Mouse (Mus musculus) forebrain, embryonic 10.5 days (tissue): Measurements from ENCODE around the gene Fbln5. TPM values are rescaled to one million over a fixed set of nuclear protein-coding genes. Genes with fewer than 3 reads are reported as not detected.

ENCODE experiments used
- DNase-seq: peaks from one replicate; pipeline ENCODE4 v3.0.0-alpha.2; 2017; ENCODE audit warnings: low spot score; ENCODE audit errors: extremely low spot score
- H3K27ac ChIP-seq: fragments of 300-500 bp; sonication (generic); 2 replicates; pipeline ENCODE4 v1.5.1; 2016; ENCODE audit warnings: mild to moderate bottlenecking
- H3K27me3 ChIP-seq: fragments of 300-500 bp; sonication (generic); 2 replicates; pipeline ENCODE4 v1.6.1; 2016; ENCODE audit warnings: mild to moderate bottlenecking; ENCODE audit not compliant: poor library complexity, severe bottlenecking
- H3K36me3 ChIP-seq: fragments of 300-500 bp; sonication (generic); replicated peaks from 2 replicates; pipeline ENCODE4 v1.6.1; 2016; ENCODE audit warnings: mild to moderate bottlenecking, moderate library complexity
- H3K4me1 ChIP-seq: fragments of 300-500 bp; sonication (generic); 2 replicates; pipeline ENCODE4 v1.6.1; 2016
- H3K4me3 ChIP-seq: fragments of 300-500 bp; sonication (generic); 2 replicates; pipeline ENCODE4 v1.5.1; 2016; ENCODE audit warnings: mild to moderate bottlenecking, moderate library complexity
- H3K9me3 ChIP-seq: fragments of 300-500 bp; sonication (generic); 2 replicates; pipeline ENCODE4 v1.6.1; 2016; ENCODE audit warnings: mild to moderate bottlenecking, moderate library complexity
- WGBS: fragments of 180-500 bp; shearing (Covaris S2); methylation state at CpG from one replicate; pipeline ENCODE4 v1.1.7; 2016; 5-methylcytosine and 5-hydroxymethylcytosine counted together
- polyA plus RNA-seq: library from polyadenylated mRNA; unstranded; fragments of >200 nt; fragmentation: Nextera tagmentation; extraction: Ambion mirVana; gene quantifications from 2 replicates; pipeline ENCODE4 v1.2.1, GENCODE M21; 2016

The Fbln5 gene
- polyA plus RNA-seq, 1 experiment from 2014 or later = 10.4 TPM

- H3K9me3 ChIP-seq = no peaks in the 10 kb centered on the region
- H3K4me1 ChIP-seq = peaks cover 13% of the 10 kb centered on the region
- no peaks in the 10 kb centered on the region for H3K36me3 ChIP-seq
- 4% methylated on average over 9 of the region's 9 CpGs for WGBS
- H3K27ac ChIP-seq = peak overlapping the region; percentile 60; the same call in 1 of the 2 replicates
- H3K4me3 ChIP-seq = peak overlapping the region; percentile 81
- DNase-seq = no peak
- H3K27me3 ChIP-seq = peaks cover 39% of the 10 kb centered on the region
Measured at GRCm38 (mm10) chr12:101718755-101719150, 100.1 kb downstream of the Fbln5 start.

GRCm38 (mm10) chr12:101718054-101718754 is 100.7 kb downstream of the Fbln5 start, which contains the start of gene Tc2n:
TSS of gene Tc2n (minus strand) at chr12:101718523.
- H3K4me1 ChIP-seq = peaks cover 13% of the 10 kb centered on the region
- under 1% methylated on average over 75 of the region's 75 CpGs for WGBS
- H3K9me3 ChIP-seq = no peaks in the 10 kb centered on the region
- H3K4me3 ChIP-seq = peak within 1 kb of the TSS; percentile 81
- peak within 1 kb of the TSS; percentile 60; the same call in 1 of the 2 replicates for H3K27ac ChIP-seq
- DNase-seq = peak; percentile 82
- no peaks in the 10 kb centered on the region for H3K36me3 ChIP-seq
- H3K27me3 ChIP-seq = peaks cover 39% of the 10 kb centered on the region

GRCm38 (mm10) chr12:101699176-101699575 is 119.7 kb downstream of the Fbln5 start:
- DNase-seq = no peak
- WGBS = 91% methylated on average over 3 of the region's 3 CpGs
- no peaks in the 10 kb centered on the region for H3K36me3 ChIP-seq
- no peaks in the 10 kb centered on the region for H3K9me3 ChIP-seq
- no peak overlapping the region for H3K4me3 ChIP-seq
- no peaks in the 10 kb centered on the region for H3K4me1 ChIP-seq
- H3K27ac ChIP-seq = no peak overlapping the region
- H3K27me3 ChIP-seq = no peaks in the 10 kb centered on the region

Other genes with a start within 250 kb of the Fbln5 start
- gene Tc2n, start 100.5 kb downstream of the Fbln5 start, polyA plus RNA-seq = 0.21 and 0.38 TPM in 2 replicates
- gene Trip11, start 94.2 kb upstream of the Fbln5 start, polyA plus RNA-seq = 15.4 and 18.5 TPM in 2 replicates
- gene Atxn3, start 139.2 kb upstream of the Fbln5 start, polyA plus RNA-seq = 11.0 and 14.0 TPM in 2 replicates
- 43.6 and 44.8 TPM in 2 replicates for gene Cpsf2, start 156.9 kb upstream of the Fbln5 start, polyA plus RNA-seq